Comparison of ENCODE assay signal across 8 mouse cellular contexts in genomic region chr10:30655655-30656054, GRCm38 (mm10). TPM values are rescaled to one million over a fixed set of nuclear protein-coding genes. Genes with fewer than 3 reads are reported as not detected.
DNase-seq lines count a peak whose midpoint lies in the region; ATAC-seq lines count a peak whose summit lies in the region.

No protein-coding gene starts in this region.

- peak overlapping the region; percentile 2; the same call in 1 of the 2 replicates for H3K4me2 ChIP-seq in forebrain, embryonic 11.5 days (ENCODE audit: low read depth, low read length, severe bottlenecking)
- H3K4me2 ChIP-seq in forebrain, embryonic 14.5 days (ENCODE audit: low read length): no peak overlapping the region

- 0 out of 2 replicates have a peak, but pooled peaks cover 3% of the 10 kb centered on the region for H3K4me1 ChIP-seq in forebrain, embryonic 11.5 days (replicated peaks; ENCODE audit: control insufficient read depth, insufficient read depth, low read length)
- H3K4me1 ChIP-seq in forebrain, embryonic 14.5 days (ENCODE audit: control insufficient read depth, insufficient read depth, low read length): no peaks in the 10 kb centered on the region

- H3K9me3 ChIP-seq in forebrain, embryonic 11.5 days (ENCODE audit: control insufficient read depth, low read length): no peaks in the 10 kb centered on the region
- H3K9me3 ChIP-seq in forebrain, embryonic 14.5 days (replicated peaks; ENCODE audit: control insufficient read depth, low read length): no peaks in the 10 kb centered on the region

- DNase-seq in forebrain, embryonic 11.5 days (ENCODE audit: low spot score): no peak
- DNase-seq in forebrain, embryonic 14.5 days (ENCODE audit: low spot score): no peak
- peak; percentile 28 for DNase-seq in c-Kit-positive CD71-negative TER-119-negative erythroid progenitor cells, embryonic 14.5 days (ENCODE audit: low read depth)
- no peak for DNase-seq in layer of hippocampus, adult 18-20 months (ENCODE audit: low spot score in 2 of 2)
- no peak for DNase-seq in right cerebral cortex, adult 18-20 months
- no peak for DNase-seq in cerebellum, postnatal 25 days

- H3K27ac ChIP-seq in forebrain, embryonic 11.5 days (ENCODE audit: low read depth, low read length): no peak overlapping the region
- H3K27ac ChIP-seq in forebrain, embryonic 14.5 days (ENCODE audit: low read depth, low read length): no peak overlapping the region

- no peaks in the 10 kb centered on the region for H3K36me3 ChIP-seq in forebrain, embryonic 11.5 days (ENCODE audit: control insufficient read depth, insufficient read depth, low read length)
- H3K36me3 ChIP-seq in forebrain, embryonic 14.5 days (ENCODE audit: control insufficient read depth, insufficient read depth, low read length): peaks cover 10% of the 10 kb centered on the region; the same call in 1 of the 2 replicates

- 15% methylated on average over 5 of the region's 5 CpGs for WGBS in forebrain, embryonic 11.5 days
- WGBS in forebrain, embryonic 14.5 days: 23% methylated on average over 5 of the region's 5 CpGs

- no peaks in the 10 kb centered on the region for H3K27me3 ChIP-seq in forebrain, embryonic 11.5 days (ENCODE audit: control insufficient read depth, insufficient read depth, low read length)
- H3K27me3 ChIP-seq in forebrain, embryonic 14.5 days (replicated peaks; ENCODE audit: control insufficient read depth, insufficient read depth, low read length): no peaks in the 10 kb centered on the region

- H3K9ac ChIP-seq in forebrain, embryonic 11.5 days (ENCODE audit: low read length): no peak overlapping the region
- H3K9ac ChIP-seq in forebrain, embryonic 14.5 days (ENCODE audit: low read length): no peak overlapping the region

- ATAC-seq in forebrain, embryonic 11.5 days (replicated peaks; ENCODE audit: low FRiP score): no peak
- ATAC-seq in forebrain, embryonic 14.5 days: no peak
- peak; percentile 91 for ATAC-seq in inflammation-experienced regulatory T-cells, adult 6 months
- peak; percentile 87 for ATAC-seq in megakaryocyte, adult 5-6 weeks (ENCODE audit: poor library complexity, severe bottlenecking)

- H3K4me3 ChIP-seq in forebrain, embryonic 11.5 days (ENCODE audit: low read depth, low read length): no peak overlapping the region
- H3K4me3 ChIP-seq in forebrain, embryonic 14.5 days (ENCODE audit: low read depth, low read length): no peak overlapping the region

RNA-seq across cellular contexts. Expression of gene Hint3, which starts 26.2 kb away (rescaled TPM):
- 16.0 and 19.5 TPM in 2 replicates for polyA plus RNA-seq in forebrain, embryonic 11.5 days (2014; fragmentation: Nextera tagmentation; extraction: Ambion mirVana)
- polyA plus RNA-seq in forebrain, embryonic 14.5 days (2014; fragmentation: Nextera tagmentation; extraction: Ambion mirVana): 17.9 and 19.1 TPM in 2 replicates
- 10 to 100 TPM; 41.1 to 53.5 (median 46.3) TPM for polyA plus RNA-seq in inflammation-experienced regulatory T-cells, adult 6 months (2017; shearing (Covaris generic))
- 12.3 and 13.7 TPM in 2 replicates for total RNA-seq in megakaryocyte, adult 5-6 weeks (2015)
- 7.0 and 15.2 TPM in 2 replicates for total RNA-seq in megakaryocyte, adult 5-6 weeks (2017)
- 10 to 100 TPM; 32.6 to 41.1 TPM for total RNA-seq in layer of hippocampus, adult 18-20 months (2021)

RNA-seq across cellular contexts. Expression of gene Trmt11, which starts 55.1 kb away (rescaled TPM):
- 35.2 and 36.8 TPM in 2 replicates for polyA plus RNA-seq in forebrain, embryonic 11.5 days (2014; fragmentation: Nextera tagmentation; extraction: Ambion mirVana)
- 21.4 and 23.9 TPM in 2 replicates for polyA plus RNA-seq in forebrain, embryonic 14.5 days (2014; fragmentation: Nextera tagmentation; extraction: Ambion mirVana)
- polyA plus RNA-seq in inflammation-experienced regulatory T-cells, adult 6 months (2017; shearing (Covaris generic)): 10 to 100 TPM; 43.4 to 54.5 (median 44.6) TPM
- total RNA-seq in megakaryocyte, adult 5-6 weeks (2015): 16.4 and 16.7 TPM in 2 replicates
- 13.4 and 13.7 TPM in 2 replicates for total RNA-seq in megakaryocyte, adult 5-6 weeks (2017)
- total RNA-seq in layer of hippocampus, adult 18-20 months (2021): 1 to 10 TPM; 6.9 to 9.5 TPM

Comparison
In these comparisons a context has a peak if more than half of its experiments do, and no peak if none do; other contexts are left out.
1. ATAC-seq: peak in inflammation-experienced regulatory T-cells, adult 6 months (single experiment) and megakaryocyte, adult 5-6 weeks (single experiment); none in forebrain, embryonic 11.5 days (single experiment) and forebrain, embryonic 14.5 days (single experiment).